Mouse (Mus musculus) retina, postnatal 1 day (tissue): ENCODE results near the gene Tulp3.

ENCODE experiments used
- DNase-seq: peaks from one replicate; pipeline ENCODE4 v3.0.0-alpha.2; 2012

Gene Tulp3

GRCm38 (mm10) chr6:128295876-128296749 is 59.5 kb downstream of the Tulp3 start:
- DNase-seq, result no peak

- no peak for DNase-seq
Observed at GRCm38 (mm10) chr6:128291284-128291683, 64.4 kb downstream of the Tulp3 start.

- DNase-seq, result no peak
Observed at GRCm38 (mm10) chr6:128288681-128289080, 67.0 kb downstream of the Tulp3 start.

GRCm38 (mm10) chr6:128285792-128286430 is 69.7 kb downstream of the Tulp3 start:
- DNase-seq, result peak; percentile 80

GRCm38 (mm10) chr6:128282126-128282525 is 73.5 kb downstream of the Tulp3 start:
- DNase-seq, result peak; percentile 17

- DNase-seq, result no peak
Observed at GRCm38 (mm10) chr6:128280472-128281145, 75.0 kb downstream of the Tulp3 start.

GRCm38 (mm10) chr6:128279608-128280007 is 76.0 kb downstream of the Tulp3 start:
- no peak for DNase-seq

GRCm38 (mm10) chr6:128279099-128279498 is 76.6 kb downstream of the Tulp3 start:
- DNase-seq, result no peak

- no peak for DNase-seq
Observed at GRCm38 (mm10) chr6:128277132-128278085, 78.2 kb downstream of the Tulp3 start.

GRCm38 (mm10) chr6:128276349-128276748 is 79.3 kb downstream of the Tulp3 start:
- DNase-seq, result no peak

- DNase-seq, result no peak
Observed at GRCm38 (mm10) chr6:128275506-128276064, 80.1 kb downstream of the Tulp3 start.

- no peak for DNase-seq
Observed at GRCm38 (mm10) chr6:128273507-128273906, 82.1 kb downstream of the Tulp3 start.

GRCm38 (mm10) chr6:128272754-128273153 is 82.9 kb downstream of the Tulp3 start:
- DNase-seq, result no peak
